Mouse (Mus musculus) neural tube, embryonic 11.5 days (tissue): ENCODE measurements around the gene Sigmar1. TPM values are rescaled to one million over a fixed set of nuclear protein-coding genes. Genes with fewer than 3 reads are reported as not detected.
"Not testable (repeated sequence)": the region's sequence is repeated elsewhere in the genome, so short reads cannot be mapped to it uniquely, and the experiment has no call there.

ENCODE experiments used
- ATAC-seq: fragments of 200-750 bp; cut with Nextera tagmentation; 2 replicates; pipeline ENCODE4 v1.8.0; 2017; ENCODE audit warnings: moderate number of reproducible peaks, mild to moderate bottlenecking, moderate TSS enrichment, moderate library complexity; ENCODE audit not compliant: insufficient read depth, low FRiP score, low TSS enrichment
- DNase-seq: peaks from one replicate; pipeline ENCODE4 v3.0.0-alpha.2; 2015; ENCODE audit warnings: low spot score
- H3K27ac ChIP-seq: fragments of 300-500 bp; sonication (generic); 2 replicates; pipeline ENCODE4 v1.5.1; 2014; ENCODE audit warnings: low read depth, mild to moderate bottlenecking, low read length
- H3K27me3 ChIP-seq: fragments of 300-500 bp; sonication (generic); 2 replicates; pipeline ENCODE4 v1.6.1; 2014; ENCODE audit warnings: mild to moderate bottlenecking, low read length, mixed read lengths; ENCODE audit not compliant: control insufficient read depth, insufficient read depth
- H3K36me3 ChIP-seq: fragments of 300-500 bp; sonication (generic); 2 replicates; pipeline ENCODE4 v1.6.1; 2014; ENCODE audit warnings: mild to moderate bottlenecking, low read length, moderate library complexity, mixed read lengths; ENCODE audit not compliant: control insufficient read depth, insufficient read depth
- H3K4me1 ChIP-seq: fragments of 300-500 bp; sonication (generic); 2 replicates; pipeline ENCODE4 v1.6.1; 2014; ENCODE audit warnings: low read length, mixed read lengths; ENCODE audit not compliant: control insufficient read depth, insufficient read depth
- H3K4me2 ChIP-seq: fragments of 300-500 bp; sonication (generic); 2 replicates; pipeline ENCODE4 v1.6.1; 2014; ENCODE audit warnings: low read depth, mild to moderate bottlenecking, moderate library complexity
- H3K4me3 ChIP-seq: fragments of 300-500 bp; sonication (generic); 2 replicates; pipeline ENCODE4 v1.5.1; 2014; ENCODE audit warnings: low read depth, low read length
- H3K9ac ChIP-seq: fragments of 300-500 bp; sonication (generic); 2 replicates; pipeline ENCODE4 v1.6.1; 2014; ENCODE audit warnings: mild to moderate bottlenecking, low read length
- H3K9me3 ChIP-seq: fragments of 300-500 bp; sonication (generic); 2 replicates; pipeline ENCODE4 v1.6.1; 2016; ENCODE audit warnings: low read length; ENCODE audit not compliant: control insufficient read depth
- WGBS: fragments of 180-500 bp; shearing (Covaris S2); extraction: QIAGEN DNeasy Blood & Tissue Kit; methylation state at CpG from one replicate; pipeline ENCODE4 v1.1.7; 2014; 5-methylcytosine and 5-hydroxymethylcytosine counted together
- polyA plus RNA-seq: library from polyadenylated mRNA; unstranded; fragments of >200 nt; fragmentation: Nextera tagmentation; extraction: Ambion mirVana; gene quantifications from 2 replicates; pipeline ENCODE4 v1.2.1, GENCODE M21; 2014

The Sigmar1 gene
- polyA plus RNA-seq, 1 experiment from 2014 or later: 83.7 TPM

GRCm38 (mm10) chr4:41711705-41712375 is 44.1 kb downstream of the Sigmar1 start:
- ATAC-seq (no peak), DNase-seq (no peak)
- Histone ChIP-seq H3K27ac (no peak overlapping the region), H3K27me3 (no peaks in the 10 kb centered on the region), H3K9me3 (no peaks in the 10 kb centered on the region), H3K4me3 (0 out of 2 replicates have a peak overlapping the region, but pooled peaks have one; percentile 73), H3K36me3 (peaks cover 6% of the 10 kb centered on the region; the same call in 1 of the 2 replicates), H3K9ac (no peak overlapping the region), H3K4me1 (peaks cover 22% of the 10 kb centered on the region), H3K4me2 (peak overlapping the region; percentile 72)
- 85% methylated on average over 16 of the region's 16 CpGs for WGBS

- 65% methylated on average over 4 of the region's 4 CpGs for WGBS
- no peak for DNase-seq
- Histone ChIP-seq H3K4me3 (no peak overlapping the region), H3K27me3 (no peaks in the 10 kb centered on the region), H3K9ac (no peak overlapping the region), H3K27ac (no peak overlapping the region), H3K4me1 (peaks cover 28% of the 10 kb centered on the region), H3K4me2 (no peak overlapping the region), H3K9me3 (no peaks in the 10 kb centered on the region), H3K36me3 (peaks cover 6% of the 10 kb centered on the region; the same call in 1 of the 2 replicates)
- no peak for ATAC-seq
Measured at GRCm38 (mm10) chr4:41710229-41710628, 45.7 kb downstream of the Sigmar1 start.

GRCm38 (mm10) chr4:41708192-41708745 is 47.7 kb downstream of the Sigmar1 start:
- DNase-seq (peak; percentile 52), ATAC-seq (no peak)
- Histone ChIP-seq H3K4me3 (no peak overlapping the region), H3K36me3 (peaks cover 6% of the 10 kb centered on the region; the same call in 1 of the 2 replicates), H3K27ac (no peak overlapping the region), H3K9ac (no peak overlapping the region), H3K9me3 (no peaks in the 10 kb centered on the region), H3K4me1 (peaks cover 25% of the 10 kb centered on the region), H3K27me3 (no peaks in the 10 kb centered on the region), H3K4me2 (no peak overlapping the region)
- 43% methylated on average over 8 of the region's 8 CpGs for WGBS

GRCm38 (mm10) chr4:41707011-41707535 is 48.9 kb downstream of the Sigmar1 start:
- peak; percentile 86 for ATAC-seq
- Histone ChIP-seq H3K9me3 (no peaks in the 10 kb centered on the region), H3K4me2 (peak overlapping the region; percentile 28), H3K36me3 (peaks cover 5% of the 10 kb centered on the region; the same call in 1 of the 2 replicates), H3K9ac (no peak overlapping the region), H3K4me1 (peaks cover 20% of the 10 kb centered on the region), H3K4me3 (no peak overlapping the region), H3K27me3 (no peaks in the 10 kb centered on the region), H3K27ac (0 out of 2 replicates have a peak overlapping the region, but pooled peaks have one; percentile 49)
- DNase-seq: peak; percentile 85
- under 1% methylated on average over 13 of the region's 13 CpGs for WGBS

GRCm38 (mm10) chr4:41705922-41706754 is 49.8 kb downstream of the Sigmar1 start:
- no peaks in the 10 kb centered on the region for H3K27me3 ChIP-seq
- no peak overlapping the region for H3K4me2 ChIP-seq
- 74% methylated on average over 19 of the region's 19 CpGs for WGBS
- no peaks in the 10 kb centered on the region for H3K36me3 ChIP-seq
- DNase-seq (no peak), ATAC-seq (no peak)
- H3K9ac ChIP-seq: no peak overlapping the region
- H3K4me1 ChIP-seq: peaks cover 16% of the 10 kb centered on the region; the same call in 1 of the 2 replicates
- H3K4me3 ChIP-seq: no peak overlapping the region
- H3K9me3 ChIP-seq: no peaks in the 10 kb centered on the region
- H3K27ac ChIP-seq: no peak overlapping the region

- Histone ChIP-seq H3K4me2 (no peak overlapping the region), H3K9ac (no peak overlapping the region), H3K4me1 (peaks cover 16% of the 10 kb centered on the region; the same call in 1 of the 2 replicates), H3K27me3 (no peaks in the 10 kb centered on the region), H3K36me3 (no peaks in the 10 kb centered on the region), H3K9me3 (no peaks in the 10 kb centered on the region), H3K4me3 (no peak overlapping the region), H3K27ac (no peak overlapping the region)
- WGBS: 2% methylated on average over 5 of the region's 5 CpGs
- peak; percentile 24 for DNase-seq
- ATAC-seq: no peak
Measured at GRCm38 (mm10) chr4:41704651-41705050, 51.3 kb downstream of the Sigmar1 start.

GRCm38 (mm10) chr4:41702226-41702625 is 53.7 kb downstream of the Sigmar1 start:
- 68% methylated on average over 2 of the region's 2 CpGs for WGBS
- not testable (repeated sequence) for H3K4me2 ChIP-seq, ATAC-seq, H3K9ac ChIP-seq, H3K27me3 ChIP-seq, H3K9me3 ChIP-seq, H3K36me3 ChIP-seq, H3K27ac ChIP-seq, H3K4me3 ChIP-seq, DNase-seq
- H3K4me1 ChIP-seq: peaks cover 12% of the 10 kb centered on the region; the same call in 1 of the 2 replicates

GRCm38 (mm10) chr4:41700224-41700623 is 55.7 kb downstream of the Sigmar1 start:
- H3K9ac ChIP-seq, H3K4me1 ChIP-seq, H3K27me3 ChIP-seq, ATAC-seq, H3K4me3 ChIP-seq, H3K27ac ChIP-seq, DNase-seq, H3K9me3 ChIP-seq, H3K36me3 ChIP-seq, H3K4me2 ChIP-seq: not testable (repeated sequence)
- 90% methylated on average over 2 of the region's 8 CpGs for WGBS
